Mouse (Mus musculus) T-helper 1 cell (primary cell): Measurements from ENCODE around the gene Krt75.

ENCODE experiments used
- in situ Hi-C: fragments of 300-600 bp; cut with MboI, MseI; formaldehyde crosslinking; loops from one replicate; pipeline ENCODE4 v1.15.1; 2025; ENCODE audit warnings: high pct_unique_total_duplicates

Gene Krt75

DNA sequence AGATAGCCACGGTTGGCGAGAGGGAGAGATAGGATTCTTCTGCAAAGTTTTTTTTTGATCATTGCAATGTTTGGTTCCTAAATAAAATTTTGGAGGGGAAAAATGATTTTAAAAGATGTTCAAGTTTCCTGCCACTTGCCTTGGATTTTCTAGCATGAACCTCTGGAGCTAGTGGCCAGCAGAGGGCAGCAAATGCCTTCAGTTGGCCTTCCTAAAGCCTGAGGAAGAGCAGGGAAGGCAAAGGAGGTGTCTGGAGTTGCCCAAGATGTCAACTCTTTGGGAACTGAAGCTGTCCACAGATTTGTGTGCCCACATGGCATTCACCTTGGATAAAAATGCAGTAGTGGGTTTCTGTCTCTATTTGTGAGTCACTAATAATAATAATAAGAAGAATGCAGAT is 53.9 kb downstream of the Krt75 start:
- in situ Hi-C loops, result loop anchor here (5.0 kb wide), 1 partner anchor 87 kb away; no protein-coding TSS in a partner anchor

DNA sequence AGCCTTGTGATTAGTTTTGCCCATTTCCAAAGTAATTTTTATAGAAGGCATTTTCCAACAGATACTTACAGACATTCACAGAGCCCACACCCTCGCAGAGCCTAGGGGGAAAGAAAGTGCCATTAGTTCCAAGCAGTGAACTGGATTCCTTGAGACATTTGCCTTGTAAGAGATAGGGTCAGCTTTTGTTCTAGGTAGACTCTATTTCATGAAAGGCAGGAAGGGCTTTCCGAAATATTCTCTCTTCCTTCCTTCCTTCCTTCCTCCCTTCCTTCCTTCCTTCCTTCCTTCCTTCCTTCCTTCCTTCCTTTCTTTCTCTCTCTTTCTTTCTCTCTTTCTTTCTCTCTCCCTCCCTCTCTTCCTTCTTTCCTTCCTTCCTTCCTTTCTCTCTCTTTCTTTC is 56.5 kb downstream of the Krt75 start, which contains the start of gene Gm49425:
TSS of gene Gm49425 (minus strand) at position 101 of the 400 bp plus-strand sequence.
- in situ Hi-C loops, result loop anchor here (5.0 kb wide), 1 partner anchor 85 kb away; no protein-coding TSS in a partner anchor
